Mouse (Mus musculus) ES-E14 (cell line): ENCODE results near the gene Tex44. TPM values are rescaled to one million over a fixed set of nuclear protein-coding genes. Genes with fewer than 3 reads are reported as not detected.
"Not testable (repeated sequence)": the region's sequence is repeated elsewhere in the genome, so short reads cannot be mapped to it uniquely, and the experiment has no call there.

ENCODE experiments used
- DNase-seq: peaks from one replicate; pipeline ENCODE4 v3.0.0-alpha.2; 2013; ENCODE audit warnings: low read depth, low spot score
- H3K27ac ChIP-seq: 2 replicates; pipeline ENCODE4 v1.5.1; 2012; ENCODE audit warnings: low read depth, mild to moderate bottlenecking, low read length, moderate library complexity, mixed read lengths; ENCODE audit not compliant: poor library complexity, insufficient read depth, severe bottlenecking
- H3K36me3 ChIP-seq: 2 replicates; pipeline ENCODE4 v1.6.1; 2012; ENCODE audit warnings: mild to moderate bottlenecking, low read length, moderate library complexity, mixed read lengths; ENCODE audit not compliant: control insufficient read depth, poor library complexity, insufficient read depth, severe bottlenecking
- H3K4me1 ChIP-seq, 2 experiments: fragments of 150-350 bp in 1 of 2; sonication (generic) in 1 of 2; 2 replicates each; pipeline ENCODE4 v1.6.1; 2012; ENCODE audit warnings: low read length in 2 of 2, mild to moderate bottlenecking in 1 of 2, mixed read lengths in 1 of 2; ENCODE audit not compliant: control insufficient read depth in 2 of 2, insufficient read depth in 2 of 2, poor library complexity in 1 of 2
- H3K4me3 ChIP-seq, 2 experiments: fragments of 150-350 bp in 1 of 2; sonication (generic) in 1 of 2; 2 replicates each; pipeline ENCODE4 v1.5.1; 2012; ENCODE audit warnings: low read length in 2 of 2, low read depth in 1 of 2, mild to moderate bottlenecking in 1 of 2, mixed read lengths in 1 of 2; ENCODE audit not compliant: insufficient read depth in 1 of 2, poor library complexity in 1 of 2, severe bottlenecking in 1 of 2
- H3K9ac ChIP-seq: 2 replicates; pipeline ENCODE4 v1.6.1; 2012; ENCODE audit warnings: low read depth, mild to moderate bottlenecking, low read length, mixed read lengths; ENCODE audit not compliant: poor library complexity, insufficient read depth, severe bottlenecking
- H3K9me3 ChIP-seq: fragments of 150-350 bp; sonication (generic); 2 replicates; pipeline ENCODE4 v1.6.1; 2012; ENCODE audit warnings: low read depth, mild to moderate bottlenecking, low read length; ENCODE audit not compliant: control insufficient read depth, insufficient read depth
- CHD2 ChIP-seq: IDR thresholded peaks from 2 replicates; pipeline ENCODE4 v1.6.1; 2014; ENCODE audit warnings: mild to moderate bottlenecking, low read depth, low read length, inconsistent platforms
- HCFC1 ChIP-seq: IDR thresholded peaks from 2 replicates; pipeline ENCODE4 v1.6.1; 2012; ENCODE audit warnings: low read length, inconsistent platforms, borderline replicate concordance; ENCODE audit not compliant: insufficient read depth
- MAFK ChIP-seq: IDR thresholded peaks from 2 replicates; pipeline ENCODE4 v1.6.1; 2014; ENCODE audit warnings: mild to moderate bottlenecking, low read depth, low read length, inconsistent platforms; ENCODE audit not compliant: insufficient read depth
- ZC3H11A ChIP-seq: IDR thresholded peaks from 2 replicates; pipeline ENCODE4 v1.6.1; 2012; ENCODE audit warnings: low read depth, mild to moderate bottlenecking, inconsistent platforms, low read length, borderline replicate concordance
- ZNF384 ChIP-seq: IDR thresholded peaks from 2 replicates; pipeline ENCODE4 v1.6.1; 2012; ENCODE audit warnings: low read depth, low read length, inconsistent platforms
- in situ Hi-C, 2 experiments: fragments of 600-800 bp; cut with MboI; formaldehyde crosslinking; loops; one replicate each; pipeline ENCODE4 v1.15.1; 2025; ENCODE audit warnings: low sequenced_read_pairs in 2 of 2, inconsistent platforms in 1 of 2; ENCODE audit not compliant: unreplicated experiment in 2 of 2
- total RNA-seq: library from RNA; depleted of rRNA; stranded (reverse); fragments of 300-350 nt; gene quantifications from 2 replicates; pipeline ENCODE4 v1.2.3, GENCODE M21; 2012

Tex44 gene
- total RNA-seq, 1 experiment, result not detected

DNA sequence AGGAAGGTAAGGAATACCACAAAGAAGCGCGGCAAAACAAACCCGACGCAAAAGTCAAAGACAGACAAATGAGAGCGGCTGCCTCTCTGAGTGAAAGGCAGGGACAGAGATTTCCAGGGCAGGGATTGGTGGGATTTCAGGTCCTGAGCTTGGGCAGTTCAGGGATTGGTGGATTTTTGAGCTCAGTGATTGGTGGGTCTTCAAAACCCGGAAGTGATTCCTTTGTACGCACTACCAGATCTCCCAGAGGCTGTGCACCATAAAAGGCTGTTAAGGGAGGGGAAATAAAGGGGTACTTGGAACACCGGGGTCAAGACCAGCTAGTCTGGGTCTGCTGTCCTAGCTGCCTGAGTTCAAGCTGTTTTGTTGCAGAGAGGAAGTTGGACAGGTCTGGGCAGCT is 41.3 kb downstream of the Tex44 start:
- Histone ChIP-seq H3K9me3 (no peaks in the 10 kb centered on the region), H3K27ac (peak overlapping the region; percentile 77; the same call in 1 of the 2 replicates), H3K36me3 (no peaks in the 10 kb centered on the region), H3K4me1 (peaks cover 6 to 15% of the 10 kb centered on the region in 2 experiments), H3K4me3 (peak overlapping the region; percentile 40 to 44; a peak in 3 of 4 replicates), H3K9ac (peak overlapping the region; percentile 55)
- peak; percentile 91 for DNase-seq
- in situ Hi-C loops, result no loop called here
- no peak for TF ChIP-seq ZNF384
- TF ChIP-seq CHD2, result peak; percentile 73
- TF ChIP-seq HCFC1, result no peak; the same call in 1 of the 2 replicates

DNA sequence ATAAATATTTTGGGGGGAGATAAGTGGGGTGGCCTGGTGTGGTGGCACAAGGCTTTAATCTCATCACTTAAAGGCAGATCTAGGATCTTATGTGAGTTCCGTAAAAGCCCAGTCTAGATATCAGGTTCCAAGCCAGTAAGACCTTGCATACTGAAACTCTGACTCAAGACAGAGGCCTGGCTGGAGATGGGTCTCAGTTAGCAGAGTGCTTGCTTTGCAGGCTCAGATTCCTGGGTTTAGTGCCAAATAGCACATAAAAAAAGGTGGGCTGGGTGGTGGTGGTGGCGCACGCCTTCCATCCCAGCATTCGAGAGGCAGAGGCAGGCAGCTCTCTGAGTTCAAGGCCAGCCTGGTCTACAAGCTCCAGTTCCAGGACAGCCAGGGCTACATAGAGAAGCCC is 43.7 kb downstream of the Tex44 start:
- in situ Hi-C loops, result no loop called here
- Histone ChIP-seq H3K9me3 (no peaks in the 10 kb centered on the region), H3K4me3 (no peak overlapping the region), H3K27ac (no peak overlapping the region), H3K9ac (no peak overlapping the region), H3K4me1 (peaks cover 6 to 10% of the 10 kb centered on the region in 2 experiments; a peak in 3 of 4 replicates), H3K36me3 (no peaks in the 10 kb centered on the region)
- TF ChIP-seq ZNF384 (no peak), CHD2 (no peak), ZC3H11A (no peak), HCFC1 (no peak), MAFK (no peak)
- no peak for DNase-seq

DNA sequence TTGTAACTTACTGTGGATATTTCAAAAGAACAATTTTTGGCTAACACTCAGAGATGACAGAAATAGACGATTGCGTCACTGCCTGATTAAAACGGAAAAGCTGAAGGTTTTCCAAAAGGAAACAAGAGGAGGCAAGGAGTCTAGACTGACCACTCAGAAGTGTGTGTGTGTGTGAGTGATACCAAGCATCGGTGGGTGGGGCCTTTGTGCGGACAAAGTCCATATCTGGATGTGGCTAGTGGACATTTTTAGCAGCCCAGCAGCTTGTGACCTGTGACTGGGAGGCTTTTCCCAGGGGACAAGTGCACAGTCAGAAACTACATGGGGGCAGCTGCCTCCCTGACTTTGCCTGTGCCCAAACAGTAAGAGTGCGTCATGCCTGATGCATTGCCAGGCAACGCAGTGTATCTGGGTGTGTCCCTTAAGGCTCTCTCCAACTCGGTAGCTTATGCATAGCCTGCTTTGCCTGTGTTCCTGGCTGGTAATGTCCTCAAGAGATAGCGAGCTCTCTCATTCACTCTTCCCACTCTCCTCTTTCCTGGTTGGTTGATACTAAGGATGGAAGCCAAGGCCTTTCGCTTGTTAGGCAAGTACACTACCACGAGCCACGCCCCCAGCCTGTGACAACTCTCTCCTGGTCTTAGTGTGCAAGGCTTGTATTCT is 44.5 kb downstream of the Tex44 start:
- Histone ChIP-seq H3K4me3 (peak overlapping the region in 1 of 2 experiments; percentile 2; a peak in 1 of 4 replicates), H3K4me1 (peaks cover 3 to 5% of the 10 kb centered on the region in 2 experiments; a peak in 1 of 4 replicates), H3K27ac (peak overlapping the region; percentile 61; the same call in 1 of the 2 replicates), H3K9me3 (no peaks in the 10 kb centered on the region), H3K36me3 (no peaks in the 10 kb centered on the region), H3K9ac (peak overlapping the region; percentile 66; the same call in 1 of the 2 replicates)
- TF ChIP-seq CHD2, result no peak
- TF ChIP-seq ZNF384, result no peak
- no peak for TF ChIP-seq MAFK
- no peak for TF ChIP-seq HCFC1
- no peak for TF ChIP-seq ZC3H11A
- no peak for DNase-seq
- in situ Hi-C loops, result no loop called here

DNA sequence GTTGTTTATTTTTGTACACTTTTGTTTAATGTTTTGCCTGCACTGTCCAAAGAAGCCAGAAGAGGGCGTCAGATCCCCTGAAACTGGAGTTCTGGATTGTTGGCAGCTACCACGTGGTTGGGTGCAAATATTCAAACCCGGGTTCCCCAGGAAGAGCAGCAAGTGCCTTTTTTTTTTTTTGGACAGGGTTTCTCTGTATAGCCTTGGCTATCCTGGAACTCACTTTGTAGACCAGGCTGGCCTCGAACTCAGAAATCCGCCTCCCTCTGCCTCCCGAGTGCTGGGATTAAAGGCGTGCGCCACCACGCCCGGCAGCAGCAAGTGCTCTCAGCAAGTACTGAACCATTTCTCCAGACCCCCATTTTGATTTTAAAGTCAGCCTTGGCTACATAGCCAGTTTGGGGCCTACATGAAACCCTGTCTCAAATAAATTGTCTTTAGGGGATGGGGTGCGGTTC is 45.4 kb downstream of the Tex44 start:
- H3K36me3 ChIP-seq, H3K4me1 ChIP-seq, in situ Hi-C loops, DNase-seq, H3K9me3 ChIP-seq: not testable (repeated sequence)
- TF ChIP-seq ZNF384, result peak; percentile 88
- peak; percentile 38; the same call in 1 of the 2 replicates for TF ChIP-seq ZC3H11A
- H3K27ac ChIP-seq, result peak overlapping the region; percentile 89
- peak overlapping the region; percentile 43 to 66 for H3K4me3 ChIP-seq
- H3K9ac ChIP-seq, result peak overlapping the region; percentile 66
